Mouse (Mus musculus): ENCODE measurements around the gene Fam222a.

GRCm38 (mm10) chr5:114571451-114572030 is 3.7 kb downstream of the Fam222a start:
- TF ChIP-seq CTCF (IDR thresholded peaks at IDR 0.05; ENCODE audit: low read depth, low read length) (no peak), EP300 (IDR thresholded peaks at IDR 0.05; ENCODE audit: insufficient read depth, low read depth, low read length) (peak; percentile 92), POLR2A (IDR thresholded peaks at IDR 0.05; ENCODE audit: insufficient read depth, low read length) (no peak)

All from ES-Bruce4 (cell line).